Comparison of ENCODE assay signal across 9 mouse cellular contexts in genomic region chr7:19871137-19871621, GRCm38 (mm10). TPM values are rescaled to one million over a fixed set of nuclear protein-coding genes. Genes with fewer than 3 reads are reported as not detected.
DNase-seq lines count a peak whose midpoint lies in the region; ATAC-seq and TF ChIP-seq lines count a peak whose summit lies in the region.
"Had no signal": no experiment of that assay in that cellular context is flagged by ENCODE, and none has a peak within 500 bp of the region (broad histone marks: within the 10 kb centered on the region; RNA-seq: fewer than 3 reads in every experiment).

No protein-coding gene starts in this region.

- H3K9me3 ChIP-seq in heart, embryonic 14.5 days (ENCODE audit: control insufficient read depth, low read length), result no peaks in the 10 kb centered on the region
- no peaks in the 10 kb centered on the region for H3K9me3 ChIP-seq in lung, embryonic 16.5 days (ENCODE audit: control insufficient read depth, low read length)
- H3K9me3 ChIP-seq in midbrain, embryonic 11.5 days (ENCODE audit: control insufficient read depth, low read length), result no peaks in the 10 kb centered on the region

- no peaks in the 10 kb centered on the region for H3K36me3 ChIP-seq in heart, embryonic 14.5 days (ENCODE audit: control insufficient read depth, insufficient read depth, low read length)
- H3K36me3 ChIP-seq in lung, embryonic 16.5 days (ENCODE audit: control insufficient read depth, insufficient read depth, low read length), result no peaks in the 10 kb centered on the region
- H3K36me3 ChIP-seq in thymus, adult 2 months (ENCODE audit: control insufficient read depth, insufficient read depth, low read length), result no peaks in the 10 kb centered on the region
- no peaks in the 10 kb centered on the region for H3K36me3 ChIP-seq in midbrain, embryonic 11.5 days (ENCODE audit: control insufficient read depth, insufficient read depth, low read length)

- TF ChIP-seq POLR2A in thymus, adult 2 months (IDR thresholded peaks at IDR 0.05; ENCODE audit: control insufficient read depth, extremely low read depth, insufficient read depth, low read length, poor library complexity), result no peak

- no peak overlapping the region for H3K4me3 ChIP-seq in heart, embryonic 14.5 days (ENCODE audit: control insufficient read depth in 1 of 2, insufficient read depth in 1 of 2, low read depth in 1 of 2, low read length in 2 of 2)
- H3K4me3 ChIP-seq in lung, embryonic 16.5 days (ENCODE audit: low read length), result no peak overlapping the region
- peak overlapping the region; percentile 7; the same call in 1 of the 2 replicates for H3K4me3 ChIP-seq in thymus, adult 2 months (ENCODE audit: control insufficient read depth, insufficient read depth, low read length)
- no peak overlapping the region for H3K4me3 ChIP-seq in midbrain, embryonic 11.5 days (ENCODE audit: low read depth, low read length)

- H3K27ac ChIP-seq in heart, embryonic 14.5 days (replicated peaks in 1 of 2; ENCODE audit: control insufficient read depth in 1 of 2, insufficient read depth in 1 of 2, low read depth in 2 of 2, low read length in 2 of 2), result no peak overlapping the region
- H3K27ac ChIP-seq in lung, embryonic 16.5 days (ENCODE audit: low read length), result no peak overlapping the region
- H3K27ac ChIP-seq in thymus, adult 2 months (ENCODE audit: control insufficient read depth, insufficient read depth, low read length), result peak overlapping the region; percentile 66; the same call in 1 of the 2 replicates
- no peak overlapping the region for H3K27ac ChIP-seq in midbrain, embryonic 11.5 days (ENCODE audit: low read depth, low read length)

- H3K4me2 ChIP-seq in heart, embryonic 14.5 days (ENCODE audit: low read length), result no peak overlapping the region
- H3K4me2 ChIP-seq in lung, embryonic 16.5 days (ENCODE audit: low read depth, low read length), result no peak overlapping the region
- no peak overlapping the region for H3K4me2 ChIP-seq in midbrain, embryonic 11.5 days

- H3K9ac ChIP-seq in heart, embryonic 14.5 days (ENCODE audit: low read length), result no peak overlapping the region
- no peak overlapping the region for H3K9ac ChIP-seq in lung, embryonic 16.5 days (ENCODE audit: low read length)
- H3K9ac ChIP-seq in midbrain, embryonic 11.5 days (ENCODE audit: low read length), result no peak overlapping the region

- 0 out of 2 replicates have a peak, but pooled peaks have one; percentile 14 for ATAC-seq in heart, embryonic 14.5 days (ENCODE audit: insufficient number of reproducible peaks, insufficient read depth, low FRiP score, low read depth)
- ATAC-seq in lung, embryonic 16.5 days (ENCODE audit: low read depth), result 0 out of 2 replicates have a peak, but pooled peaks have one; percentile 39
- no peak for ATAC-seq in midbrain, embryonic 11.5 days (ENCODE audit: low FRiP score)

- DNase-seq in heart, adult 18-20 months, result peak; percentile 53 to 74
- no peak for DNase-seq in heart, postnatal 4 days
- DNase-seq in thymus, adult 2 months, result peak; percentile 36
- DNase-seq in midbrain, embryonic 11.5 days (ENCODE audit: low spot score, missing footprints), result no peak
- DNase-seq in urinary bladder, postnatal 14 days (ENCODE audit: low spot score), result no peak
- no peak for DNase-seq in gastrocnemius, adult 18-20 months (ENCODE audit: low spot score)

- H3K4me1 ChIP-seq in heart, embryonic 14.5 days (ENCODE audit: control insufficient read depth in 2 of 2, insufficient read depth in 2 of 2, low read length in 2 of 2), result peaks cover 3 to 4% of the 10 kb centered on the region in 2 experiments; a peak in 1 of 4 replicates
- H3K4me1 ChIP-seq in lung, embryonic 16.5 days (replicated peaks; ENCODE audit: control insufficient read depth, insufficient read depth, low read length), result peaks cover 6% of the 10 kb centered on the region; the same call in 1 of the 2 replicates
- H3K4me1 ChIP-seq in thymus, adult 2 months (replicated peaks; ENCODE audit: control insufficient read depth, insufficient read depth, low read length), result peaks cover 30% of the 10 kb centered on the region
- H3K4me1 ChIP-seq in midbrain, embryonic 11.5 days (ENCODE audit: control insufficient read depth, insufficient read depth, low read length), result no peaks in the 10 kb centered on the region

- 51% methylated on average over 10 of the region's 10 CpGs for WGBS in heart, embryonic 14.5 days
- 45% methylated on average over 10 of the region's 10 CpGs for WGBS in lung, embryonic 16.5 days
- 8% methylated on average over 10 of the region's 10 CpGs for WGBS in thymus, adult 2 months
- 67% methylated on average over 10 of the region's 10 CpGs for WGBS in midbrain, embryonic 11.5 days

- TF ChIP-seq CTCF in thymus, adult 2 months (IDR thresholded peaks at IDR 0.05; ENCODE audit: borderline replicate concordance, control insufficient read depth, extremely low read depth, insufficient read depth, low read length, poor library complexity), result peak; percentile 22; the same call in 1 of the 2 replicates

- no peaks in the 10 kb centered on the region for H3K27me3 ChIP-seq in heart, embryonic 14.5 days (ENCODE audit: control insufficient read depth, insufficient read depth, low read length)
- no peaks in the 10 kb centered on the region for H3K27me3 ChIP-seq in lung, embryonic 16.5 days (ENCODE audit: control insufficient read depth, insufficient read depth, low read depth, low read length)
- no peaks in the 10 kb centered on the region for H3K27me3 ChIP-seq in thymus, adult 2 months (ENCODE audit: control insufficient read depth, insufficient read depth, low read length)
- no peaks in the 10 kb centered on the region for H3K27me3 ChIP-seq in midbrain, embryonic 11.5 days (ENCODE audit: control insufficient read depth, insufficient read depth, low read length)
- H3K27me3 ChIP-seq: Patski had no signal

RNA-seq across cellular contexts. Expression of gene Ceacam16, which starts 10.1 kb away (rescaled TPM):
- total RNA-seq in heart, adult 18-20 months (2021), result not detected
- total RNA-seq in heart, postnatal 4 days (2021), result under 1 TPM in 1 of 2 experiments, not detected in 1; 0.38 TPM
- not detected in 2 replicates for polyA plus RNA-seq in heart, embryonic 14.5 days (2014; fragmentation: Nextera tagmentation; extraction: Ambion mirVana)
- not detected in 2 replicates for polyA plus RNA-seq in lung, embryonic 16.5 days (2015; fragmentation: Nextera tagmentation; extraction: Ambion mirVana)
- polyA plus RNA-seq in thymus, adult 2 months (2012; rRNA removed), result 3.3 and 3.9 TPM in 2 replicates
- polyA plus RNA-seq in midbrain, embryonic 11.5 days (2014; fragmentation: Nextera tagmentation; extraction: Ambion mirVana), result not detected in 2 replicates
- total RNA-seq in gastrocnemius, adult 18-20 months (2021), result not detected
- polyA plus RNA-seq: Patski had no signal

RNA-seq across cellular contexts. Expression of gene Ceacam19, which starts 16.6 kb away (rescaled TPM):
- total RNA-seq in heart, adult 18-20 months (2021), result not detected
- not detected for total RNA-seq in heart, postnatal 4 days (2021)
- polyA plus RNA-seq in heart, embryonic 14.5 days (2014; fragmentation: Nextera tagmentation; extraction: Ambion mirVana), result not detected in 2 replicates
- polyA plus RNA-seq in lung, embryonic 16.5 days (2015; fragmentation: Nextera tagmentation; extraction: Ambion mirVana), result 0.06 TPM in 1 of 2 replicates, not detected in the other
- polyA plus RNA-seq in thymus, adult 2 months (2012; rRNA removed), result 0.30 and 0.36 TPM in 2 replicates
- polyA plus RNA-seq in midbrain, embryonic 11.5 days (2014; fragmentation: Nextera tagmentation; extraction: Ambion mirVana), result not detected in 2 replicates
- not detected for total RNA-seq in gastrocnemius, adult 18-20 months (2021)

RNA-seq across cellular contexts. Expression of gene Gm19345, which starts 19.4 kb away (rescaled TPM):
- total RNA-seq in heart, adult 18-20 months (2021), result not detected
- total RNA-seq in heart, postnatal 4 days (2021), result not detected
- not detected in 2 replicates for polyA plus RNA-seq in heart, embryonic 14.5 days (2014; fragmentation: Nextera tagmentation; extraction: Ambion mirVana)
- 0.15 TPM in 1 of 2 replicates, not detected in the other for polyA plus RNA-seq in lung, embryonic 16.5 days (2015; fragmentation: Nextera tagmentation; extraction: Ambion mirVana)
- polyA plus RNA-seq in thymus, adult 2 months (2012; rRNA removed), result 0.36 and 0.57 TPM in 2 replicates
- polyA plus RNA-seq in midbrain, embryonic 11.5 days (2014; fragmentation: Nextera tagmentation; extraction: Ambion mirVana), result 0.22 TPM in 1 of 2 replicates, not detected in the other
- total RNA-seq in gastrocnemius, adult 18-20 months (2021), result not detected

RNA-seq across cellular contexts. Expression of gene Bcl3, which starts 48.6 kb away (rescaled TPM):
- 1 to 10 TPM; 2.9 to 3.7 TPM for total RNA-seq in heart, adult 18-20 months (2021)
- total RNA-seq in heart, postnatal 4 days (2021), result 1 to 10 TPM; 4.0 TPM
- polyA plus RNA-seq in heart, embryonic 14.5 days (2014; fragmentation: Nextera tagmentation; extraction: Ambion mirVana), result 1.7 and 2.0 TPM in 2 replicates
- polyA plus RNA-seq in lung, embryonic 16.5 days (2015; fragmentation: Nextera tagmentation; extraction: Ambion mirVana), result 5.4 and 5.7 TPM in 2 replicates
- 54.4 and 67.2 TPM in 2 replicates for polyA plus RNA-seq in thymus, adult 2 months (2012; rRNA removed)
- 0.47 and 0.67 TPM in 2 replicates for polyA plus RNA-seq in midbrain, embryonic 11.5 days (2014; fragmentation: Nextera tagmentation; extraction: Ambion mirVana)
- total RNA-seq in gastrocnemius, adult 18-20 months (2021), result 1 to 10 TPM; 1.0 to 2.0 TPM

RNA-seq across cellular contexts. Expression of gene Pvr, which starts 49.8 kb away (rescaled TPM):
- 10 to 100 TPM; 18.5 to 19.5 TPM for total RNA-seq in heart, adult 18-20 months (2021)
- total RNA-seq in heart, postnatal 4 days (2021), result 10 to 100 TPM; 25.7 to 28.3 TPM
- 12.7 and 12.9 TPM in 2 replicates for polyA plus RNA-seq in heart, embryonic 14.5 days (2014; fragmentation: Nextera tagmentation; extraction: Ambion mirVana)
- 23.9 and 26.1 TPM in 2 replicates for polyA plus RNA-seq in lung, embryonic 16.5 days (2015; fragmentation: Nextera tagmentation; extraction: Ambion mirVana)
- polyA plus RNA-seq in thymus, adult 2 months (2012; rRNA removed), result 74.9 and 82.4 TPM in 2 replicates
- 2.8 and 3.0 TPM in 2 replicates for polyA plus RNA-seq in midbrain, embryonic 11.5 days (2014; fragmentation: Nextera tagmentation; extraction: Ambion mirVana)
- 1 to 10 TPM; 4.3 to 7.6 TPM for total RNA-seq in gastrocnemius, adult 18-20 months (2021)

Comparison
In these comparisons a context has a peak if more than half of its experiments do, and no peak if none do; other contexts are left out.
1. DNase-seq: peak in heart, adult 18-20 months (2 of 2) and thymus, adult 2 months (single experiment); none in heart, postnatal 4 days (single experiment), midbrain, embryonic 11.5 days (single experiment), urinary bladder, postnatal 14 days (single experiment) and gastrocnemius, adult 18-20 months (single experiment).